Mouse (Mus musculus) c-Kit-positive CD71-positive TER-119-negative erythroid progenitor cells, embryonic 14.5 days (primary cell): ENCODE measurements around the gene Tacc3.

ENCODE experiments used
- DNase-seq: peaks from one replicate; pipeline ENCODE4 v3.0.0-alpha.2; 2013; ENCODE audit warnings: low read depth

Gene Tacc3

DNA sequence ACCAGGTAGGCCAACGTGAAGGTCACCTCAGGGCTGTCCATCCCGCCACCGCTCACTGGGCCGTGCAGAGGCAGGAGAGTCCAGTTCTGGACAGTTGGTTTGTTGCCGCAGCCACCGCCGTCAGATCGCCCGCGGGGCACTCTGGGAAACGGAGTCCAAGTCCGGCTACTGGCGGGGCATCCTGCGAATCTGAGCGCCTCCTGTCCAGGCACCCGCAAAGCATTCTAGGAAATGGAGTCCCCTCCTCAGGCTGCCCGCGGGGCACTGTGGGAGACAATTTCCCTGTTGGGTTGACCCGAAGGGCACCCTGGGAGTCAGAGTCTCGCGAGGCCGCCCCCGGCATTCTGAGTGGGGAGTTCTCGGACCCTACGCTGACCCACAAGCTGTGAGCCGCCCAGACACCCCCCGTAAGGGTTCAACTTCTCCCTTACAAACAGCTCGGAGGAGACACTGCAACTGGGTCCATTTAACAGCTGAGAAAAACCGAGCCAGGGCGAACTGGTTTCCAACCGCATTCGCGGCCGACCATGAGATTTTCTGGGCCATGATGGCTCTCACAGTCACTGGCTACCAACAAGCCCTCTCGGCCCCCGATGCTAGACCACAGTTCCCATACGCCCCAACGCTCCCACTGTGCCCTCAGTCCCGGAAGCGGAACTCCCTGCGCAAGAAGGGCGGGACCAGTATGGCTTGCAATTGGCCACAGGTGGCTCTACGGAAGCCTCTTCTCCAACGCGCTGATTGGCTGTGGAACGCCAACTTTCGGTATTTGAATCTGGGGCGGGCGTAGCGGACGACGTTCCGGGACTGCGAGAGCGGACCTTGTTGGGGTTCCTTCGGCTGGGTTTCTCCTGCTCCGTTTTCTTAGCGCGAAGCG lies at the start of gene Tacc3, which contains the start of gene Tmem129:
Tacc3 (plus strand) TSS at position 342 of the 877 bp plus-strand sequence.
Tmem129 (minus strand) TSS at position 630 of the 877 bp plus-strand sequence.
- DNase-seq: peak; percentile 96

DNA sequence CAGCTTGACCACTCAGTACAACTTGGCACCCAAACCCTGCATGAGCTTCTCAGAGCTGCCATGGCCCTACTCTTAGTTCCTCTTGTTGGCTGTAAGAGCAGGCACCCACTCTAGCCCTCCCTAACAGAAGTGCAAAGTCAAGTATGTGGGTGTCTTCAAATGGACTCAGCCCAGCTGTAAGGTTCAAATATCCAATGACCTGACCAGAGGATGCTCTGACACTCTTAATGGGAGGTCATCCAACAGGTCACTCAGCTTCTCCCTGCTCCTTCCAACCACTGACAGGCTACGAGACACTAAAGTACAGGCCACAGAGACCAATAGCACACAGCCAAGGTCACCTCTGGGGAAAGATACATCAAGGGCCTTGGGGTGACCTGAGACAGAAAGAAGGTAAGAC lies 48.7 kb upstream of the Tacc3 start:
- DNase-seq: no peak

DNA sequence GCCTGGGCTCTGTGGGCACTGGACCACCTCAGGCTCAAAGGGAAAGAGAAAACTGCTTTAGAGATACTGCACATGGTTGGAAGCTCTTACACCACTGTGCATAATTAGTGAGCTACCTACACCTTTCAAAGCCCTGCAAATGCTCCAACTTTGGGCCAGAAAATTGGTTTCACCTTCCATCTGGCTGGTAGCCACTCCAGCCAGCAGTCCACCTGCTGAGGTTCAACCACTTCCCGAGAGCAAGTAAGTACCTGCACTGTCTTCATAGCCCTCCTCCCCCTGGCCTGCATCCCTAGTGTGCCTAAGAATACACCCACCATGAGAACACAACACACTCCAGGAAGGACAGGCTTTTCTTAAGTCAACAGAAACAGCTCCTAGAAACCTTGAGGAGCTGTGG lies 46.1 kb upstream of the Tacc3 start:
- DNase-seq: no peak

DNA sequence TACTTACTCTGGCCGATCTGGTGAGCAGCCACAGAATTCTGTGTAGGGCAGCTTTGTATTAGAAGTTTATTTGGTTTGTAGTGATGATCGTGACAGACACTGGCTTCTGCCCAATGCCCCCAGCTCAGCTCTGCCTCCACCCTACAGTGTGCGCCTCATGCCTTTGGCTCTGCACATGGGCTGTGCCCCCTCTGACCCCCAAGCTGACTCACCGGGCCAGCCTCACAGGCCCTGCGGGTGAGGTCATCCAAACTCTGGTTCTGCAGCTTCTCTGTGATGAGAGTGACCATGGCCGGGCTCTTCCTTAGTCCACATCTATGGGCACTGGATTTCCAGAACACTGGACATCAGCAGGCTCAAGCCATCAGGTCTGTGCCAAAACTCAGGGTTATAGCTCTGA lies 43.5 kb upstream of the Tacc3 start:
- no peak for DNase-seq

DNA sequence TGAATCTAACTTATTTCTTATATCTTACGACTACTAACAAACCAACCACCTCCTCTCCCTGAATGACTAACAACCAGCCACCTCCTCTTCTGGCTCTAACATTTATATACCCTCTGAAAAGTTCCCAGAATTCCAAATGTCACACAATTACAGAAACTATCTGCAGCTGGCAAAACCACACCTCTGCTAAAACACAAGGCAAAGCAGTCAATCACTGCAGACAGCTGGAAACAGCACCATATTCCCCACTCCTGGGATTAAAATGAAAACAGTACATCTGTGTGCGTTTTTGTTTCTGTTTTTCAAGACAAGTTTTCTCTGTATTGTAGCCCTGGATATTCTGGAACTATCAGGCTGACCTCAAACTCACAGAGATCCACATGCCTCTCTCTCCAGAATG lies 35.3 kb upstream of the Tacc3 start:
- DNase-seq: no peak

DNA sequence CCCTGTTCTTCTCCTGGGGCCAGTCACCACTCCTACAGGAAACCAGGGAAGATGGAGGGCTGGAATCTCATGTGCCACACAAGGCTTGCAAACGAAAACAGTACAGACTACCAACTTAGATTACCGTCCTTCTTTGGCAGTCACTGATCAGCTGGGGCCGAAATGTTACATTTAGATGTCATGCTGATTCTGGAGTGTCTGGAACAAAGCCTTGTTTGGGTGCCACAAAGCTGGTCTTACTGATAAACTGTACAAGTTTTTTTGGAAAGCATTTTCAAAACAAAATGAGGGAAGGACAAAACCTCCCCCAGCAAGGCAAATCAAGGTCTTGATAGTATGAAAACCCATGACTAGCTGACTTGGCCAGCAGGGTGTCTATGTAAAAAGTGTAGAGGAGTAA lies 34.2 kb upstream of the Tacc3 start:
- no peak for DNase-seq

DNA sequence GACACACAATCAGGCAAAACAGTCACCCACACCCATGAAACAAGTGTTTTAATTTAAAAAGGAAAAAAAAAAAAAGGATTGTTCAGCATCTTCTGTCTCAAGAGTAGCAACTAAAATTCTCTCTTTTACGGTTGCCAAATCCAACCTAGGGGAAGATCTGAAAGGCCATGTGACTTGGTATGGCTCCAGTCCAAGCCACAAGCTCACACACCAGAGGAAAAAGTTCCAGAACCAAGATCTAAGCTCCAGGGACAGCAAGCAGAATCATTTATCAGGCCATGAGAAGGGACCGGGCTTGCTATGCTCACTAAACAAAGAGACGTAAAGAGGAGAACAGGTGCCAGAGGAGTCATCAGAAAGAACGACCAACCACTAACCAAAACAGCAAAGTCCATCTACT lies 30.0 kb upstream of the Tacc3 start:
- no peak for DNase-seq

DNA sequence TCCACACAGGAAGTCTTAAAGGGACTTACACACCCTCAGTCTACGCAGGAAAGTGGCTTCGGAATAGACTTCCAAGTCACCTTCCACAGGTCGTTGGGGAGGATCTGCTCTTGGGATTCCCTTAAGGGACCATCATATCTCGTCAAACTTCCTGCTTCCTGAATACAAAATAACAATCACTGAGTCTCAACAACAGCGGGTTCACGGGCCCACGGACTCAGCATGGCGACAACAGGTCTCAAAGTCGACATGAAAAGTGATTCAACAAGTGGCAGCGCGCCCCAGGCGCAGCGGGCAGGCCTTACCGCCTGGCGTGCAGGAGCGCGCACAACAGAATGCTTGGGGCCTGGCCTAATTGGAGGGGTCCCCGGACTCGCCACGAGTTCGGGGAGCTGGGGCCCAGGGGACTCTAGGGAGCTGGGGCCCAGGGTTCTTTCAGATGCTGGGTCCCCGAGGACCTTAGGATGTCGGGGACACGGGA lies 29.1 kb upstream of the Tacc3 start:
- no peak for DNase-seq

DNA sequence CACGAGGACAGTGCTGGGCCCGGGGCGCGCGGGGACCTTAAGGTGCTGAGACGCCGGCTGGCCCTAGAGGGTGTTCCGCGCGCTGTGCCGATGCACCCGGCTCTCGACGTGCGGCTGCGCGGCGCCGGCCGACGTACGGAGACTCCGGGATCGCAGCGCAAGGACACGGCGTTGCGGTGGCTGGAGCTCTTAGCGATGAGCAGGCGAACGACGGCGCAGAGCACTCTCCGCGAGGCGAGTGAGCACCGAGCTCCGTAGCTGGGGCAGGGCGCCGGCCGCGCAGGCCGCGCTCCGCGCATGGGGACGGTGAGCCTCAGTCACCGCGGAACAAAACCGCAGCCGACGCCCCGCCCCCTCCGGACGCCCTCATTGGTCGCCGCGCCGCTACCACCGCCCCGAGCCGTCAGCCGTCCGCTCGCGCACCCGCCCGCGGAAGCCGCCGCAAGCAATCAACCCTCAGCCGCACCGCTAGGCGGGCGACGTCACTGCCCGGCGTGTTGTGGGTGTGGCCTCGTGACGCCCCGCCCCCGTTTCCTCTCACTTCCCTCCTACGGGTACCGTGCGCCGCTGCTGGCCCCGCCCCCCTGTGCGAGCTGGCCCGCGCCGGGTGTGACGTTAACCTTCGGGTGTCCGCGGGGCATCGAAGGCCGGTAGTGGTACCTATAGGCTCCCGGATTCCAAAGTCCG lies 28.5 kb upstream of the Tacc3 start, which contains the start of the genes Fam53a and Gm9903:
Fam53a (minus strand) TSS at position 335 of the 687 bp plus-strand sequence.
Gm9903 (plus strand) TSS at position 625 of the 687 bp plus-strand sequence.
- DNase-seq: peak; percentile 93

DNA sequence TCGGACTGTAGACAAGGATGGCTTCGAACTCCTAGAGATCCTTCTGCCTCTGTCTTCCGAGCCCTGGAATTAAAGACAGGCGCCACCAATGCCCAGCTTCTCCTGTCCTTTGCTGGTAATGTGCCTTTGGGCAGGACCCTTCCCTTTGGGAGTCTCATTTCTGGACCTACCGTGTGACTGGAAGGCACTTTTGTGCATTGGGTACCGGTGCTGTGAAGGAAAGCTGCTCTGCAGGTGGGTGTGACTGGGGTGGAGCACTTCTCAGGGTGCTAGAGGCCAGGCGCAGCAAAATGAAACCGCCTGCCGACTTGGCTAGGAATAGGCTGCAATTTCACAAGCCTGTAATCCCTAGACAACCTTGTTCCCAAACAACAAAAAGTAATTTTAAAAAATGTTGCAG lies 27.9 kb upstream of the Tacc3 start:
- no peak for DNase-seq

DNA sequence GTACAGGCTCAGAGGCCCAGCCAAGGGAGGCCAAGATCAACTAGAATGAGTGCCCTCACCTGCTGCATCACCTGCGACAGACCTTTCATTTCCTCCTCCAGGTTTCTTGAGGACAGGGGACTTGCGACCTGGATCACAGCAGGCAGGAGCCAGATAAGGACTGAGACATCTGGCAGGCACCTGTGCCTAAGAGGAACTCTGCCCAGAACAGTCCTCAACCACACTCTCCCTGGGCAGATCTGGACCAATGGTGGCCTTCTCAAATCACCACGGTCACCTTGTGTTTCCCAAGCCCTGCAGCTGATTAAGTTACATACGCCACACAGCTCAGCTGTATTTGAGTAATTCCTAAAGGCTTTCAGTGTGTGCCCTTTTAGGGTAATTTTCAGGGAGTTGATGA lies 27.3 kb upstream of the Tacc3 start:
- DNase-seq: no peak

DNA sequence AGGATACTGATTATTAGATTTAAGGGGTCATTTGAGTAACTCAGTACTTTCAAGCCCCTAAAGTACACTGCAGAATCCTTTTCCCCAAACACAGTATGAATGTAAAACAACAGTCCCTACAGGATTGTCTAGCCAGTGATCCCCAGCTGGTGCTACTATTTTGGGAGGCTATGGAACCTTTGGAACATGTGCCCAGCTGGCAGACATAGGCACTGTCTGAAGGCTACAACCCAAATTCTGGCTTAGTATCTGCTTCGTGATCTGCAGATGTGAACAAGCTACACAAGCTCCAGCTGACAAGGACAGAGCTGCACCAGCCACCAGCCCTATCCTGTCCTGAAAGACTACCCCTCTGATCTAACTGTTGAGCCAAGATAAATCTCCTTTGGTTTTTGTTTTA lies 25.4 kb upstream of the Tacc3 start:
- no peak for DNase-seq

DNA sequence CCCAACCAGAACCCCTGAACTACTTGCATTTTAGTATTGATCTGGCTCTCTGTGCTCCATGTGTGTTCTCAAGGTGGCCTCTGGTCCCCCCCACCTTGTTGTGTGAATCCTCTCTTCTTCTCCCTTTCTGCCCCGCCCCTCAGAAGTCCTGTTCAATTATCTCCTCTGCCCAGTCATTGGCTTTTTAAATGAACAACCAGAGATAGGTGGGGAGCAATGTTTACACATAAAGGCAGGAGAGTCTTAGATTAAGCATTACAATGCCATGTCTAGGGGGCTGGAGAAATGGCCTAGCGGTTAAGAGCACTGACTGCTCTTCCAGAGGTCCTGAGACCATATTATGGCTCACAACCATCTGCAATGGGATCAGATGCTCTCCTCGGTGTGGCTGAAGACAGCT lies 22.6 kb upstream of the Tacc3 start:
- DNase-seq: no peak

DNA sequence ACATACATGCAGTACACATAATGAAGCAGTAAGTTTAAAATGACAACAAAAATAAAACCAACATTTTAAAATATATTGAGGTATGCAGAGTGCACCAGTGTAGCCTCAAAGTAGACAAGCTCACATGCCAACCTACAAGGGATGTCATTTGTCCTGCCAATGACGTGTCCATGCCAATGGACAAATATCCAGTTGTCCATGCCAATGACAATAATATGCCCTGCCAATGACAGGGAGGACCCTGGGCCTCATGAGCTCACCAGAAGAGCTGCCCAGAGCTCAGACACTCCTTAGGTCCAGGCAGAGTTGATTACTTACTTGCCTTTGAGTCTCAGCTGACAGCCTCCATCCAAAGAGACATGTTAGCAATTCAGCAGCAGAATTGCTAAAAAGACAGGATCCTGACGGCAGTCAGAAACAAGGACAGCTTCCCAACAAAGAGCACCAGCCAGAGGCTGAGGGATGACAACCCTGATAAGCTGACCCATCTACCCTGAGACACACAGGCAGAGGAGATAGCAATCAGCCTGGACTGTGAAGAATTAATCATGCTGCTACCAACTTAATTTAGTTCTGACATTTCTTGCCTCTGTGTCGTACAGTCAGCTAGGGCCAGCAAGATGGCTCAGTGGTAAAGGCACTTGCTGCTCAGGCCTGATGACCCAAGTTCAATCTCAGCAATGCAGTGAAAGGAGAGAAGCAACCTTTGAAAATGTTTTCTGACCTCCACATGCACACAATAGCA lies 20.1 kb upstream of the Tacc3 start:
- DNase-seq: no peak

DNA sequence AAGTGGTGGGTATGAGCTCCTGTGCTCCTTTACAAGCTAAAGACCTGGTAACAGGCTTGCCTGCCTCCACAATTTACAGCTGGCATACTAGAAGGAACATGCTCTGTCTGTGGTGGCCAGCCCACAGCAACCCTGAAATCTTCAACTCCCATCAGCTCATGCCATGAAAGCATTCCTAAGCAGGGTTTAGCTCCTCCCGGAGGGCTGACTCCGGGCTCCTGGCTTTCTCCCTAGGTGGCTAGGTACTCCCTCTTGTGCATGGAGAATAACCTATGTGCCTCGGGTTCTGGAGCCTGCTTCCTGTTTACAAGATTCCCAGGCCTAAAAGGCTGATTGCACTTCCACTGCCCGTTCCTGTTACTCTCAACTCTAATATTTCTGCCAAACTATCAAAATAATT lies 19.1 kb upstream of the Tacc3 start:
- DNase-seq: no peak

DNA sequence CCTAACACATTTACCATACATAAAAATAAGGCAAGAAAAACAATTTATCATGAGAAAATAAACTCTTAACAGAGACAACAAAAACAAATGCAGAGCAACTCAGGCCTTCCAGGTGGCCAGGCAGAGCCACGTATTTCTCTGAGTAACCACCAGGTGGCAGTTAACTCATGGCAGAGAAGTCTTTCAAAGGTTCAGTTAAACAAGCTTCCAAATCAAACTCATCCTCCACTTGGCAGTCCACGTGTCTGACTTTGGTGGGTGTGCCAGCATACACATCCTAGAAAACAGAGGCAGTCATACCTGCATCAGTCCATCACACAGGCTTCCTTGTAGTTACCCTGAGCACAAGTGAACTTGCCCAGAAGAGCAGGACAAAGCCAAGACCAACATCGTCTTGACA lies 17.3 kb upstream of the Tacc3 start:
- no peak for DNase-seq

DNA sequence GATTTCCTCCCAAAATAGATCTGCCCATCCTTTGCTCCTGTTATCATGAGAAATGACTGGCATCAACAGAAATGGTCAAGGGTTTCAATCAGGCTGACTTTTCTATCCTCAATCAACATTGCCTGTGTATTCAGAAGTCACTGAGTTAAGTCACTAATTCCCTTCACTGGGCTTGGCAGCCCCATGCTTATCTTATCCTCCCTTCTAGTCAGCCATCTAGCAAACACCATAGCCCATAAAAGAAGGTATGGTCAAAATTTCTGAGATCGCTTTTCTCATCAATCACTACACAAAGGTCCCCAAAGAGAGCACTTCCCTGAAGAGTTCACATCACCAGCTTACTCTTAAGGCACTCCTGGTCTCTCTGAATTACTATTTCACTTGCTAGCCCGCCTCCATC lies 6.9 kb upstream of the Tacc3 start:
- no peak for DNase-seq

DNA sequence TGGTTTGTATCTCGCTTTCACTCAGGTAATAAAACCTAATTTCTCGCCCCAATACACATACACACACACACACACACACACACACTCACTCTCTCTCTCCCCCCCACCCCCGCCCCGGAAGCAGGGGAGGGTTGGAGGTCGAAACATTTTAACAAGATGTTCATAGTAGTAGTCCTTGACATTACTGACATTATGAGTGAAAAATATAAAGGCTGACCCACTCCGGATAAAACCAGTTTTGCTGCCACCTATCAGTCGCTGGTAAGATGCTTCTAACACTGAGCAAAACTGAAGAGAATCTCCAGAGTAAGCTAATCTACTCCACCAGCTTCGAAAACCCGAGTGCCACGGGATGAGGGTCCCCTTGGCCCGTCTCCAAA lies 6.4 kb upstream of the Tacc3 start:
- DNase-seq: no peak

DNA sequence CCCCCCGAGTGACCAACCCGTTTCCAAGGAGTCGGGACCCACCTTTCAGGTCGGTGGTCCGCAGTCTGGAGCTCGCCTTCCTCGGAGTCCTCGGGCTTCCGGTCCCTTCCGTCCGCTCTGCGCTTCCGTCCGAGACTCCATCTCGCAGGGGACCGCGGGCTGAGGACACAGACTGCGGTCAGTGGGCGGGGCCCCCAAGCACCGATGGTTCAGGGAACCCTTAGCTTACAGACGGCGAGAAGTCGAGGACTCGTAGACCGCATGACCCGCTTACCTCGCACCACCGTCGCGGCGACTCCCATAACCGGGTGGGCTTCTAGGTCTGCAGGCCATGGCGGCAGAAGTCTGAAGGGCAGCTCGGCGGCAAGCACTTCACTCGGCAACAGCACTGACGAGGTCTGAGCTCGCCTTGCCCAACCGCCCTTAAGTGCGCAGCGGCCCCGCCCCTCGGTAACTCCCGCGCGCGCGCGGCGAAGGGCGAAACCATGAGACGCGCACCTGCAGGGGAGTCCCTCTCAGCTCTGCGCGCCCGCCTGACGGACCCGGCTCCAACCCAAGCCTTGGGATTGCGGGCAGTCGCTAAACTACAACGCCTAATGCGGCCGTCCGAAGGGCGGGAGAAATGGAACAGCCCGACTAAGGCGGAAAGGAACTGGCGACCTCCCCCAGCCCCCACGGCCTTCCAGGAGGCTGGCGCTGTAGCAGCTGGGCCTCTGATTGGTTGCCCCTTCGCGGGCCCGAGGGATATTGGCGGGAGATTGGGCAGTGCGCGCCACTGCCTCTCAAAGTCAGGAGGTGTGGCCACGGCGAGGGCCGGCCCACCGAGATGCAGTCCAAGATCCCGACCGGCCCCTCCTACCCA lies 5.8 kb upstream of the Tacc3 start, which contains the start of gene Slbp:
Slbp (minus strand) TSS at position 654 of the 862 bp plus-strand sequence.
- DNase-seq: peak; percentile 93

DNA sequence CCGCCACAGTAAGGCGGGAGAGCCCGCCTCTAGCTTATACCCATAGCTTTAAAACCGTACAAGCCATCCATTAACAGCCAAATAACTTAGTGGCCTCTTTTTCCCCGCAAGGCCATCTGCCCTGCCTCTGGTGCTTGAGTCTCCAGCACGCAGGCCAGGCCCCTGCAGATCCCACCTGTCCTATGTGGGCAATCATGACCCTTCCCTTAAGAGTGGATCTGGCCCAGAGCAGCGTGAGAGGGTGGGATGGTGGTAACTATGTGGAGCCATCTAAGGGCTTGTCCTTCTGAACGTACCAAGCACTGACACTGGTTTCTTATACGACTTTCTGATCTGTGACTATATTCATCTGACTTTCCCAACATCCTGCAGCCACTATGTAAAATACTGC lies 5.2 kb upstream of the Tacc3 start:
- DNase-seq: no peak

DNA sequence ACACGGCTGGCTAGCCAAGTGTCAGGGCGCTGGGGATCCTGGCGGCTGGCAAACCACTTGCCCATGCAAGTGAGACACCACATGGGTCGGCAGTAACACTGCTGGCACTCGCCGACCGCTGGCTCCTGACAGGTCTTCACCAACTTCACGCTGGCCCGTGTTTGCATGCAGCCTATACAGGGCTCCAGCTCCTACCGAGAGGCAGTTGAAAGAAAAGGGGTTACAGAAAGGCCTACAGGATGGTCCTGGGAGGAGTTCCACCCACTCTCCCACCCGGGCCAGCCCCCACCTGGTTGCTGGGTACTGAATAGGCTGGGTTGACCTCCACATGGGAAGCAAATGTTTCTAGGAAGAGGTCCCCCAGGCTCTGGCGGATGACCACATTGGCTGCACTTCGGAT lies 3.5 kb upstream of the Tacc3 start:
- no peak for DNase-seq
